Mouse (Mus musculus) embryonic facial prominence, embryonic 12.5 days (tissue): Measurements from ENCODE around the gene Pth1r. TPM values are rescaled to one million over a fixed set of nuclear protein-coding genes. Genes with fewer than 3 reads are reported as not detected.

Experiments used
- ATAC-seq: fragments of 200-750 bp; cut with Nextera tagmentation; 2 replicates; pipeline ENCODE4 v1.8.0; 2017; ENCODE audit not compliant: insufficient number of reproducible peaks, insufficient read depth, low FRiP score, low TSS enrichment
- H3K27ac ChIP-seq: fragments of 300-500 bp; sonication (generic); 2 replicates; pipeline ENCODE4 v1.5.1; 2016; ENCODE audit warnings: mild to moderate bottlenecking
- H3K27me3 ChIP-seq: fragments of 300-500 bp; sonication (generic); 2 replicates; pipeline ENCODE4 v1.6.1; 2016; ENCODE audit warnings: mild to moderate bottlenecking, moderate library complexity
- H3K36me3 ChIP-seq: fragments of 300-500 bp; sonication (generic); 2 replicates; pipeline ENCODE4 v1.6.1; 2016; ENCODE audit warnings: mild to moderate bottlenecking
- H3K4me1 ChIP-seq: fragments of 300-500 bp; sonication (generic); 2 replicates; pipeline ENCODE4 v1.6.1; 2016
- H3K4me2 ChIP-seq: fragments of 300-500 bp; sonication (generic); replicated peaks from 2 replicates; pipeline ENCODE4 v1.6.1; 2016; ENCODE audit warnings: mild to moderate bottlenecking, moderate library complexity
- H3K4me3 ChIP-seq: fragments of 300-500 bp; sonication (generic); 2 replicates; pipeline ENCODE4 v1.5.1; 2016; ENCODE audit warnings: mild to moderate bottlenecking
- H3K9ac ChIP-seq: fragments of 300-500 bp; sonication (generic); 2 replicates; pipeline ENCODE4 v1.6.1; 2016; ENCODE audit warnings: mild to moderate bottlenecking, moderate library complexity
- H3K9me3 ChIP-seq: fragments of 300-500 bp; sonication (generic); 2 replicates; pipeline ENCODE4 v1.6.1; 2016; ENCODE audit warnings: mild to moderate bottlenecking, moderate library complexity
- WGBS: fragments of 180-500 bp; shearing (Covaris S2); methylation state at CpG from one replicate; pipeline ENCODE4 v1.1.7; 2016; 5-methylcytosine and 5-hydroxymethylcytosine counted together
- polyA plus RNA-seq: library from polyadenylated mRNA; unstranded; fragments of >200 nt; fragmentation: Nextera tagmentation; extraction: Ambion mirVana; gene quantifications from 2 replicates; pipeline ENCODE4 v1.2.1, GENCODE M21; 2016

Pth1r gene
- polyA plus RNA-seq, 1 experiment from 2014 or later: 115 TPM

DNA sequence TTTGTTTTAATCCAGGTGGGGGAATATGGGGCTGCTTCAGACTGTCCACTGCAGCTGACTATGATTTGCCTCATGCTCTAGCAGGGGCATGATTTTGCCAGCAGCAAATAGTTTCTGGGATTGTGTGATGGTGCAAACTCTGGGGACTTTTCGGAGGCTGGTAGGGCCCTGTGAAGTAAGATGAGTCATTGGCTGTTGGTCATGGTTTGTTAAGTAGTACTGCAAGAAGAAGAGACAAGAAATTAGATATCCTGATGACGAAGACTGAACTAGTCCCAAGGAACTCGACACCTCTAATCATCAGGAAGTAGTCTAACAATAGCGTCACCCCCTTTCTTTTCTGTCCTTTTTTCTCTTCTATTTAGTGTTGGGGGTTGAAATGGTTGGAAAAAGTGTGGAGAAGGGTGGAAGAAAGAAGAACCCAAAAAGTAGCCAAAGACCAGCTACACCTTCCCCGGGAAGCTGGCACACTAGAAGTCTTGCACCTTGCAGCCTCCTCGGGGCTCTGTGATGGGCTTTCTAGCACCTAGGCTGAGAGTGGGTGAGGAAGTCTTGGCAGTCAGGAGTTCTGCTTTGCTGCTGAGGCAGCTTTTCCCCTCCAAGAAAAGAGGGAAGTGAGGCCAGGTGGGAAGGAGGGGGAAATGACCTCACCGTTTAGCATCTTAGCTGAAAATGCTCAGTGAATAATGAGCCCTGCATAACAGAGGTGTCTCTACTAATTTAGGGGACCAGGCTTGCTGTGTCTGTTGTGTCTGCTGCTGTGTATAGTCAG lies 66.0 kb downstream of the Pth1r start:
- Histone ChIP-seq H3K4me1 (peaks cover 21% of the 10 kb centered on the region), H3K4me3 (no peak overlapping the region), H3K36me3 (no peaks in the 10 kb centered on the region), H3K27ac (no peak overlapping the region), H3K27me3 (no peaks in the 10 kb centered on the region), H3K9ac (no peak overlapping the region), H3K9me3 (no peaks in the 10 kb centered on the region), H3K4me2 (no peak overlapping the region)
- 78% methylated on average over 7 of the region's 7 CpGs for WGBS
- ATAC-seq: no peak

DNA sequence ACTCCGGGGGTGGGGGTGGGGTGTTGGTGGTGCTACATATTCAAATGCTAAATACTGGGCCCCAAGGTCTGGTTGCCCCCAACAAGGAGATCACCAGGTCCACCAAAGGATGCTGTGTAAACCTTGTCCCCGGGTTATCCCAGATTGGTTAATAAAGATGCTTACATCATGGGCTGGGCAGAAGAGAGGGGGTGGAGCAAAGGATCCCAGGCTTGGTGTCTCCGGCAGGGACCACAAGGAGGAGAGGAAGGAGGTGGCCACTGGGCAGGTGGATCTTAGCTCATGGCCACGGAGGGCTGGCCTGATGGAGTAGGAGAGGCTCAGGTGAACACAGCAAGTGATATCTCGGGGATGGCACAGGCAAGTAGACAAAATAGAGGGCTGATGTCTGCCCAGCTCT lies 68.1 kb downstream of the Pth1r start:
- Histone ChIP-seq H3K27me3 (no peaks in the 10 kb centered on the region), H3K9ac (no peak overlapping the region), H3K4me3 (no peak overlapping the region), H3K4me1 (peaks cover 10% of the 10 kb centered on the region; the same call in 1 of the 2 replicates), H3K4me2 (no peak overlapping the region), H3K36me3 (no peaks in the 10 kb centered on the region), H3K9me3 (no peaks in the 10 kb centered on the region), H3K27ac (no peak overlapping the region)
- 66% methylated on average over 5 of the region's 5 CpGs for WGBS
- ATAC-seq: no peak

DNA sequence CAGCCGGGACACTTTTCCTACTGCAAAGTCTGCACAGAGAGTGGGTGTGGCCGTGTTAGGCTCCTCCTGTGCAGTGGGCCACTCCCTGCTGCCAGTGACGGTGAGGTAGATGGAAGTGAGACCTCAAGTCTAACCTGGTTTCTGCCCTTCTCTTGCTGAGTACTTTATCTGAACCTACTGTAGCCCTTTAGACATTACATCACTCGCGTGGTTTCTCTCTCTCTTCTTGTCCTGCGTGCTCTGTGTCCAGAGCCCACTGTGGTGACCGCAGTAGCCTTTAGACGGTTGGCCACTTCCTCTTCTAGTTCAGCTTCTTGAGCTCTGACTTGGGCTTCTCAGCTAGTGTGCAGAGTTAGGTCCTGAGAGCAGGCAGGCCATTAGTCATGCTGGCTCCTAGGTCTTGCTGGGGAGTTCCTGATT lies 70.4 kb downstream of the Pth1r start:
- H3K27ac ChIP-seq: no peak overlapping the region
- H3K9me3 ChIP-seq: no peaks in the 10 kb centered on the region
- H3K9ac ChIP-seq: no peak overlapping the region
- 84% methylated on average over 8 of the region's 8 CpGs for WGBS
- H3K4me2 ChIP-seq: no peak overlapping the region
- H3K4me3 ChIP-seq: no peak overlapping the region
- no peaks in the 10 kb centered on the region for H3K36me3 ChIP-seq
- no peak for ATAC-seq
- H3K27me3 ChIP-seq: no peaks in the 10 kb centered on the region
- no peaks in the 10 kb centered on the region for H3K4me1 ChIP-seq

DNA sequence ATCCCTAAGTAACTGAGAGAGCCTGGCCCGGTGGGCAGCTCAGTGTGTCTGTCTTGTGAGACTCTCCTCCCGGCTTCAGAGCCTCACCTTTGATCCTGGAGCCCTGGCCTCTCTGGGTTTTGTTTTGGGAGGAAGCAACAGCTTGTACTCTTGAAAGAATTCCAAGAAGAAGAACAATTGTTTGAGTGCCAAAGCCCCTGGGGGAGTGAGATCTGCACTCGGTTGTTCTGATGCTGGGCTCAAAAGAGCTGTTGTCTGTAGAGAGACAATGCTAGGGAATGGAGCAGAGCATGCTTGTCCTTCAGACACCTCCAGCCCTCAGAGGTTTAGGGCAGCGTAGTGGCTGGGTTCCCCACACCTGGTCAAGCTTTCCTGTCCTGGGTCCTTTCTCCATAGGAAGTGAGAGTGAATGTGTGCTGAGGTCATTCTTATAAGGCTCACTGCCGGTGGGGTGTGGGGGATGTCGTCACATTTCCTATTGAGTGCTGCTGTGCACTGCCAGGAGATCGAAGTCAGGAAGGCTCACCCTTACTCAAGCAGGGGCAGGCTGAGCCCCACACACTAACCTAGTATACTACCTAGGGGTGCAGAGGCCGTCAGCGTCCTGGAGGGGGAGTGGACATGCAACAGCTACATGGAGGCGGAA lies 73.7 kb downstream of the Pth1r start:
- no peaks in the 10 kb centered on the region for H3K4me1 ChIP-seq
- H3K27ac ChIP-seq: no peak overlapping the region
- no peak overlapping the region for H3K4me2 ChIP-seq
- no peaks in the 10 kb centered on the region for H3K9me3 ChIP-seq
- H3K27me3 ChIP-seq: no peaks in the 10 kb centered on the region
- ATAC-seq: no peak
- 56% methylated on average over 10 of the region's 10 CpGs for WGBS
- no peak overlapping the region for H3K9ac ChIP-seq
- H3K36me3 ChIP-seq: no peaks in the 10 kb centered on the region
- H3K4me3 ChIP-seq: no peak overlapping the region

DNA sequence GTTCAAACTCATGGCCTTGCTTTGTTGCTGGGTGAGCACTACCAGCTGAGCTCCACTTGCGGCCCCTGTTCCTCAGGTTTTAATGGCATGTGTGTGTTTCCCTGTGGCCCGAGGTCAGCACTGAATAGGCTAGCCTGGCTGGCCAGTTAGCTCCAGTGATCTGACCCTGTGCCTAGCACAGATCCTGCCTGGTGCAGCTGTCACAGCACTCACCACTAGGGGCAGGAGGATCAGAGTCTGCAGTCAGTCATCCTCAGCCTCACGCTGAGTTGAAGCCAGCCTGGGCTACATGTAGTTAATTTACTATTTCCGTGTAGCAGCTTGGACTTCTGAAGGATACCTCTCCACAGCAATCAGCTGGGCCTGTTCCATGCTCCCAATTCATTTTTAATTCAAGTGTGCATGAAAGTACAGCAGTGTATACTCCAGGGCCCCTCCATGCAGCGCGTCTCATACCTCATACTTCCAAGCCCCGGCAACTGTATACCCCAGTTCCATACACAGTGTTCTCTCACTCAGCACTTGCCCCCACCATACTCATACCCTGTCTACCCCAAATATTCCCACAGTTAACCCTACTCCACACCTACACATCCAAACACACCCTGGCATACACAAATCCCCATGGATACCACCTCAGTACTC lies 74.4 kb downstream of the Pth1r start:
- H3K4me1 ChIP-seq: no peaks in the 10 kb centered on the region
- no peak overlapping the region for H3K4me2 ChIP-seq
- H3K36me3 ChIP-seq: no peaks in the 10 kb centered on the region
- ATAC-seq: no peak
- WGBS: 61% methylated on average over 7 of the region's 7 CpGs
- H3K9me3 ChIP-seq: no peaks in the 10 kb centered on the region
- H3K4me3 ChIP-seq: no peak overlapping the region
- H3K9ac ChIP-seq: no peak overlapping the region
- H3K27me3 ChIP-seq: no peaks in the 10 kb centered on the region
- H3K27ac ChIP-seq: no peak overlapping the region

Other genes with a start within 250 kb of the Pth1r start
- gene Setd2, start 214.5 kb downstream of the Pth1r start, polyA plus RNA-seq: 46.3 and 47.1 TPM in 2 replicates
- 58.8 and 59.8 TPM in 2 replicates for gene Nradd, start 122.7 kb downstream of the Pth1r start, polyA plus RNA-seq
- 1.2 and 1.7 TPM in 2 replicates for gene Nbeal2, start 93.0 kb downstream of the Pth1r start, polyA plus RNA-seq
- gene Ccdc12, start 90.6 kb downstream of the Pth1r start, polyA plus RNA-seq: 118 and 120 TPM in 2 replicates
- gene Myl3, start 5.3 kb downstream of the Pth1r start, polyA plus RNA-seq: 1.9 and 2.4 TPM in 2 replicates
- gene Prss42, start 51.0 kb upstream of the Pth1r start, polyA plus RNA-seq: not detected in 2 replicates
- gene Prss44, start 66.8 kb upstream of the Pth1r start, polyA plus RNA-seq: not detected in 2 replicates
- gene Prss43, start 79.5 kb upstream of the Pth1r start, polyA plus RNA-seq: not detected in 2 replicates
- not detected in 2 replicates for gene Prss45, start 87.4 kb upstream of the Pth1r start, polyA plus RNA-seq
- not detected in 2 replicates for gene Prss46, start 97.4 kb upstream of the Pth1r start, polyA plus RNA-seq
- gene Prss50, start 110.8 kb upstream of the Pth1r start, polyA plus RNA-seq: 0.15 and 0.50 TPM in 2 replicates
- 2.1 and 2.2 TPM in 2 replicates for gene Als2cl, start 132.7 kb upstream of the Pth1r start, polyA plus RNA-seq
- 0.96 and 1.3 TPM in 2 replicates for gene Tmie, start 133.0 kb upstream of the Pth1r start, polyA plus RNA-seq
- not detected in 2 replicates for gene Fam240a, start 169.7 kb upstream of the Pth1r start, polyA plus RNA-seq
- gene Tdgf1, start 199.0 kb upstream of the Pth1r start, polyA plus RNA-seq: not detected in 2 replicates
- 0.15 TPM in 1 of 2 replicates, not detected in the other for gene Lrrc2, start 204.4 kb upstream of the Pth1r start, polyA plus RNA-seq
- not detected in 2 replicates for gene Rtp3, start 243.4 kb upstream of the Pth1r start, polyA plus RNA-seq